ENCODE assay signal across 7 mouse cellular contexts in the genomic region with DNA sequence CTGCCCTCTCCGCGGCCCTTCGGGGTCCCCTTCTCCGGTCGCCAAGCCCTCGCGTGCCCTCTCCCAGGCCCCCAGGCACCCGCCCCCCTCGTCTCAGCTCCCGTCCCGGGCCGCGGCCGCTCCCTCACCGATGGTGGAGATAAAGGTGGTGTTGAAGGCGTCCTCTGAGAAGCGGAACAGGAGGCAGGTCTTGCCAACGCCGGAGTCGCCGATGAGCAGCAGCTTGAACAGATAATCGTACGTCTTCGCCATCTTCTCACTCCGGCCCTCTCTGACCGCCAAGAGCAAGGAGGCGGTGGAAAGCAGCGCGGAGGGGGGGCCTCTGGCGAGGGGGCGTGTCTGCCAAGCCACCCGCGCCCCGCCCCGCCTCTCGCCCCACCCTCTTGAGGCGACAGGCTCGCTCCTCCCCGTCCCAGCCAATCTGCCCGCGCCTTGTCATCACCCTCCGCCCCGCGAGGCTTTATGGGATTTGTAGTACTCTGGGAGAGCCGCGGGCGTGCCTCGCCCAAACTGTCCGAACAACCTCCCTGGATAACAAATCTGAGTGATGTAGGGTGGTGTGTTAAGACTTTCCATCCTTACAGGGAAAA. TPM values are rescaled to one million over a fixed set of nuclear protein-coding genes. Genes with fewer than 3 reads are reported as not detected.
DNase-seq lines count a peak whose midpoint lies in the region; ATAC-seq lines count a peak whose summit lies in the region.

TSS of gene Rab8b (minus strand) at position 306 of the 590 bp plus-strand sequence.

- H3K9me3 ChIP-seq in embryonic facial prominence, embryonic 12.5 days, result no peaks in the 10 kb centered on the region
- H3K9me3 ChIP-seq in limb, embryonic 11.5 days (ENCODE audit: control insufficient read depth, low read length), result no peaks in the 10 kb centered on the region
- H3K9me3 ChIP-seq in midbrain, embryonic 14.5 days (ENCODE audit: control insufficient read depth, low read length), result no peaks in the 10 kb centered on the region

- peak within 1 kb of the TSS; percentile 95 for H3K9ac ChIP-seq in embryonic facial prominence, embryonic 12.5 days
- H3K9ac ChIP-seq in limb, embryonic 11.5 days (ENCODE audit: low read length), result peak within 1 kb of the TSS; percentile 85
- H3K9ac ChIP-seq in midbrain, embryonic 14.5 days (replicated peaks; ENCODE audit: low read length), result peak within 1 kb of the TSS; percentile 93

- peak; percentile 98 for ATAC-seq in embryonic facial prominence, embryonic 12.5 days (ENCODE audit: insufficient number of reproducible peaks, insufficient read depth, low FRiP score, low TSS enrichment)
- ATAC-seq in limb, embryonic 11.5 days (ENCODE audit: insufficient number of reproducible peaks, low FRiP score, low TSS enrichment, low read depth), result peak; percentile 97
- peak; percentile 99 for ATAC-seq in midbrain, embryonic 14.5 days (ENCODE audit: low FRiP score, low TSS enrichment)

- H3K27ac ChIP-seq in embryonic facial prominence, embryonic 12.5 days, result peak within 1 kb of the TSS; percentile 82
- H3K27ac ChIP-seq in limb, embryonic 11.5 days (replicated peaks; ENCODE audit: low read depth, low read length), result no peak within 1 kb of the TSS
- peak within 1 kb of the TSS; percentile 89 for H3K27ac ChIP-seq in midbrain, embryonic 14.5 days (replicated peaks; ENCODE audit: low read depth, low read length)

- H3K4me1 ChIP-seq in embryonic facial prominence, embryonic 12.5 days, result peaks cover 8% of the 10 kb centered on the region
- H3K4me1 ChIP-seq in limb, embryonic 11.5 days (ENCODE audit: control insufficient read depth, insufficient read depth, low read length), result no peaks in the 10 kb centered on the region
- H3K4me1 ChIP-seq in midbrain, embryonic 14.5 days (ENCODE audit: control insufficient read depth, insufficient read depth, low read length), result peaks cover 12% of the 10 kb centered on the region

- WGBS in embryonic facial prominence, embryonic 12.5 days, result under 1% methylated on average over 47 of the region's 49 CpGs
- WGBS in limb, embryonic 11.5 days, result under 1% methylated on average over 49 of the region's 49 CpGs
- WGBS in midbrain, embryonic 14.5 days, result under 1% methylated on average over 49 of the region's 49 CpGs

- no peaks in the 10 kb centered on the region for H3K27me3 ChIP-seq in embryonic facial prominence, embryonic 12.5 days
- H3K27me3 ChIP-seq in limb, embryonic 11.5 days (ENCODE audit: control insufficient read depth, insufficient read depth, low read length), result no peaks in the 10 kb centered on the region
- H3K27me3 ChIP-seq in midbrain, embryonic 14.5 days (ENCODE audit: control insufficient read depth, insufficient read depth, low read length), result no peaks in the 10 kb centered on the region

- no peaks in the 10 kb centered on the region for H3K36me3 ChIP-seq in embryonic facial prominence, embryonic 12.5 days
- H3K36me3 ChIP-seq in limb, embryonic 11.5 days (ENCODE audit: control insufficient read depth, insufficient read depth, low read length), result peaks cover 2% of the 10 kb centered on the region; the same call in 1 of the 2 replicates
- no peaks in the 10 kb centered on the region for H3K36me3 ChIP-seq in midbrain, embryonic 14.5 days (ENCODE audit: control insufficient read depth, insufficient read depth, low read length)

- peak within 1 kb of the TSS; percentile 93 for H3K4me3 ChIP-seq in embryonic facial prominence, embryonic 12.5 days
- peak within 1 kb of the TSS; percentile 87 for H3K4me3 ChIP-seq in limb, embryonic 11.5 days (ENCODE audit: low read depth, low read length)
- H3K4me3 ChIP-seq in midbrain, embryonic 14.5 days (replicated peaks; ENCODE audit: low read depth, low read length), result peak within 1 kb of the TSS; percentile 93

- H3K4me2 ChIP-seq in embryonic facial prominence, embryonic 12.5 days (replicated peaks), result peak within 1 kb of the TSS; percentile 78
- peak within 1 kb of the TSS; percentile 63 for H3K4me2 ChIP-seq in limb, embryonic 11.5 days (ENCODE audit: low read depth, severe bottlenecking)
- peak within 1 kb of the TSS; percentile 79 for H3K4me2 ChIP-seq in midbrain, embryonic 14.5 days (ENCODE audit: low read length)

- DNase-seq in adrenal gland, postnatal 25 days, result peak; percentile 99
- peak; percentile 100 for DNase-seq in heart, adult 11 months
- DNase-seq in kidney, adult 18-20 months, result peak; percentile 96
- peak; percentile 99 for DNase-seq in limb, embryonic 11.5 days (ENCODE audit: low spot score)
- peak; percentile 99 for DNase-seq in midbrain, embryonic 14.5 days
- peak; percentile 94 to 96 for DNase-seq in spleen, adult 18-20 months

RNA-seq across cellular contexts. Expression of gene Rab8b, which starts in this region (rescaled TPM):
- 14.5 and 17.2 TPM in 2 replicates for total RNA-seq in adrenal gland, postnatal 25 days (2021)
- 22.0 and 23.7 TPM in 2 replicates for polyA plus RNA-seq in embryonic facial prominence, embryonic 12.5 days (2016; fragmentation: Nextera tagmentation; extraction: Ambion mirVana)
- 15.2 and 15.3 TPM in 2 replicates for polyA plus RNA-seq in limb, embryonic 11.5 days (2014; fragmentation: Nextera tagmentation; extraction: Ambion mirVana)
- 20.8 and 27.6 TPM in 2 replicates for polyA plus RNA-seq in midbrain, embryonic 14.5 days (2014; fragmentation: Nextera tagmentation; extraction: Ambion mirVana)
